Mouse (Mus musculus) brain, adult 2 months (tissue): ENCODE measurements at regions not wholly inside any gene's neighbourhood (a gene's known extent, or its start where the extent isn't known, plus 50 kb on each side); places are given as distances from the start of the nearest gene placed in this dataset.

Experiments used
- DNase-seq: peaks from one replicate; pipeline ENCODE4 v3.0.0; 2011; ENCODE audit warnings: low read depth, low spot score

GRCm38 (mm10) chr13:58495390-58496073 is 92.4 kb upstream of the Hnrnpk start:
- DNase-seq = no peak

- DNase-seq = no peak
These were observed 91.6 kb upstream of the Hnrnpk start for GRCm38 (mm10) chr13:58494726-58495125.

DNA sequence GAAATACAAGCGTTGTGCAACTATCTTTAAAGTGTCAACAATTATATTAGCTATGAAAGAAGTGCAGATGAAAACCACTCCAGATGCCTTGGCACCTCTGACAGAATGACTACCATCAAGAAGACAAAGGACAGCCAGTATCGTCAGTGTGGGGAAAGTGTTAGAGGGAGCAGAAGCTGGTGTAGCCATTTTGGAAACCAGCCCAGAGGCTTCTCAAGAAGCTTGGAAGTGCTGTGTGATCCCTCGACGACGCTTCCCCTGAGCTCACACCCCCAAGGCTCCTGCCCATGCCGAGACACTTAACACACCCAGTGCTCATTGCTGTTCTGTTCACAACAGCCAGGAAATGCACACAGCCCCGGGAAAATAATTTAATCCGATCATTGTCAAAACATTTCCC is 87.7 kb upstream of the Hnrnpk start:
- no peak for DNase-seq

DNA sequence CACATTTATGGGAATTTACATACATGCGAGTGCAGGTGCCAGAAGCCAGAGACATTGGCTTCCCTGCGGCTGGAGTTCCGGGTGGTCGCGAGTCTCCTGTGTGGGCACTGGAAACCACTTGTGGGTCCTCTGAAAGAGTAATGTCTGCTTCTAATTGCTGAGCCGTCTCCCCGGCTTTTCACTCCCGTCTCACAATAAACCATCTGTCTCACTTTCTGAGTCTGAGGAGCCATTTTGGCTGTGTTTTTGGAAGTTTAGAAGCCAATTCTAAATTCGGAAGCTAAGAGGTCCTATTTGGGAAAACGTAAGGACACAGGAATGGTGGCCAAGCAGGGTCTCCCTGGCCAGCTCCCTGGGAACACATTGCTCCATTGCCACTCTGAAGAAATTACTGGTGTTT is 81.9 kb upstream of the Hnrnpk start:
- DNase-seq = no peak

- DNase-seq = no peak
These were observed 79.6 kb upstream of the Hnrnpk start for GRCm38 (mm10) chr13:58482701-58483100.

- DNase-seq = no peak
These were observed 77.9 kb upstream of the Hnrnpk start for GRCm38 (mm10) chr13:58480928-58481598.

GRCm38 (mm10) chr13:58480388-58480927 is 77.3 kb upstream of the Hnrnpk start:
- DNase-seq = no peak

GRCm38 (mm10) chr13:58478438-58478837 is 75.3 kb upstream of the Hnrnpk start:
- DNase-seq = no peak

DNA sequence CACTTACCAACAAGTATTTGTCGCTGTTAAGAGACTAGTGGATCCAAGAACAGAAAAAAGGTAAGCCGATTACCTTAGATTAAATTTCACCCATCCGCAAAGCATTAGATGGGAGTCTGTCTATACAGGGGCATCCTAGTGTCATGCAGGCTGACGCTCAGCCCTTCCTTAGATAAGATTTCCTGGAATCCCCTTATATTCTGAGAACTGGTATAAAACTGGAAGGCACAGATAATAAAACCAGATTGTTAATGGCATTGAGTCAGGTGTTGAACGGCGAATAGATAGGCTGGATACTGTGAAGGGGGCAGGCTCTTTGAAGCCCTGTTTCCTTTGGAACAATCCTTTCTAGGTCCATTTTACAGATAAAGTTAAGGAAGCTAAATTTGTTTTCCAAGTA is 74.1 kb upstream of the Hnrnpk start:
- DNase-seq = no peak

DNA sequence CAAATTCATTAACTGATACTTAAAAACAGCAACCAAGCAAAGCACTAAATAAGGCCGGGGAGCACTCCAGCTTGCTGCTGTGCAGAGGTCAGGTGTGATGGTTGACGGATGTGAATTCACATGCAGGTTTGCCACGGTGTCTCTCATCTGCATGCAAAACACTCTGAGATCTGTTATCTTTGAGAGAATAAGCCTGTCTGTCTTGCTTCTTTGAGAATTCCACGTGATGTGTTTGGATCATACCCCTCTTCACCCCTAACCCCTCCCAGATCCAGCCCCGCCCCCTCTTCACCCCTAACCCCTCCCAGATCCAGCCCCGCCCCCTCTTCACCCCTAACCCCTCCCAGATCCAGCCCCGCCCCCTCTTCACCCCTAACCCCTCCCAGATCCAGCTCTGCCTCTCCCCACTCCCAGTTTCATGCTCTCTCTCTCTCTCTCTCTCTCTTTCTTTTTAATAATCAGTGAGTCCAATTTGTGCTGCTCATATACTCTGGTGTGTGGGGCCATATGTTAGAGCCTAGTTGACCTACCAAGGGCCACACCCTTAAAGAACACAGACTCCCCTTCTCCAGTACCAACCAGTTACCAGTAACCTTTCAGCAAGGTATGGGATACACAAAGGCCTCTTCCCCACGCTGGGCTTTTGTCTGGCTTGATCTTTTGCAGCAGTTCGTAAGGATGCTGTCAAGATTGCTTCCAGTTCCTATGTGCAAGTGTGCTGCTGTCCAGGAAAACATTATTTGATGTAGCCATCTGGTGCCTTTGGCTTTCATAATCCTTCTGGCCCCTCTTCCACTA is 73.1 kb upstream of the Hnrnpk start:
- DNase-seq = no peak

DNA sequence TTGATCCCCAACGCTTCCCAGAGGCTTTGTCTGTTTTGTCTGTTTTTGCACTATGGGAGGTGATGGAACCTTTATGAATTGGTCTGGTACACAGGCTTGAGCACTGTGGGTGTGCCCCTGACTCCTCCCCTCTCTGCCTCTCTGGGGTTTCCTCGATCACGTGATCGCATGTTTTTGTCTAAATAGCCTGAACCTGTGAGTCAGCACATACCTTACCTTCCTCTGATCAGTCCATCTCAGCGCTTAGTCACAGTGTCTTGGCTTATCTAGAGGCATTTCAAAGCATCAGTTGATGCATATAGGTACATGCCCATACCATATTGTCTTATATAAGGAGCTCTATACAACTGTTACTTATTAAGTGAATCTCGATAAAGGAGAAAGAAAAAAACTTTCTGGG is 72.4 kb upstream of the Hnrnpk start:
- DNase-seq = no peak

- DNase-seq = no peak
These were observed 69.3 kb upstream of the Hnrnpk start for GRCm38 (mm10) chr13:58472455-58472854.

GRCm38 (mm10) chr13:58471704-58472103 is 68.6 kb upstream of the Hnrnpk start:
- no peak for DNase-seq

DNA sequence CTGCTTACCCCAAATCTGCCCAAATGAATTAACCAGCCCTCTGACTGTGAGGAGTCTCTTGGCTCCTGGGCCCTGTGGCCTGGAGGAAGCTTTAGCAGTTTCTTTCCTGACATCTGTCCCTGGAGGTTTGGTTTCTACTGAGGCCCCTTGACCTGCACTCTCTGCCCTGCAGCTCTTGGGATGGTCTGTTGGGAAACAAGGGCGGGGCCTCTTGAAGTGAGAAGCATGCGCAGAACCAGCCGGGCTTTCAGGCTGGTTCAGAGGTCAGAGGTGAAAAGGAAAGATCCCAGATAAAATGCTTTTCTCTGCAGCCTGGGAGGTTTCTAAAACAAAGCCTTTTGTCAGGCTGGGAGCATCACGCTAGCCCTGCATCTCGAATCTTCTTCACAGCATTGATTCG is 66.6 kb upstream of the Hnrnpk start:
- DNase-seq = no peak

DNA sequence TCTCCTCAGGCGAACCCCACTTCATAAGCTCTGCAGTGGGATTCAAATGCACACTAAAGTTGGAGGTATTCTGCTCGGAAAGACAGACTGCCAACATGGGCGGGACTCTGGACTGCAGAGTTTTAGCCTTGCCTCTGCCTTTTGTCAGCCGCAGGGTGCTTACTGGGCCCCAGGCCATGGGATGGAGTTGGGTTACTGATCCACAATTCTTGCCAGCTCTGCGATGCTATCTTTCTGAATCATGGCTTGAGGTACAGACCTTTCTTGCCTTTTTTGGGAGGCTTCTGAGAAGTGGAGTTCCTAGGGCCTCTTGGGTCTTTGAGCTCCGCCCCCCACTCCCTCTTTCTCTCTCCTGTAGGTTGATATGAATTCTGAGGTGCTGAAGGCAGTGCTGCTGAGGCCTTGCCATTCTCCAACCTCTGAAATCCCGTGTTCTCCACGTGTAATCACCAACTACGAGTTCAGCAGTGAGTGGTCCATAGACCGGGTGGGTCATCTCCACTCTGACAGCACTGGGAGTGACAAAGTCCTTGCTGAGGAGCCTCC is 64.0 kb upstream of the Hnrnpk start:
- no peak for DNase-seq

DNA sequence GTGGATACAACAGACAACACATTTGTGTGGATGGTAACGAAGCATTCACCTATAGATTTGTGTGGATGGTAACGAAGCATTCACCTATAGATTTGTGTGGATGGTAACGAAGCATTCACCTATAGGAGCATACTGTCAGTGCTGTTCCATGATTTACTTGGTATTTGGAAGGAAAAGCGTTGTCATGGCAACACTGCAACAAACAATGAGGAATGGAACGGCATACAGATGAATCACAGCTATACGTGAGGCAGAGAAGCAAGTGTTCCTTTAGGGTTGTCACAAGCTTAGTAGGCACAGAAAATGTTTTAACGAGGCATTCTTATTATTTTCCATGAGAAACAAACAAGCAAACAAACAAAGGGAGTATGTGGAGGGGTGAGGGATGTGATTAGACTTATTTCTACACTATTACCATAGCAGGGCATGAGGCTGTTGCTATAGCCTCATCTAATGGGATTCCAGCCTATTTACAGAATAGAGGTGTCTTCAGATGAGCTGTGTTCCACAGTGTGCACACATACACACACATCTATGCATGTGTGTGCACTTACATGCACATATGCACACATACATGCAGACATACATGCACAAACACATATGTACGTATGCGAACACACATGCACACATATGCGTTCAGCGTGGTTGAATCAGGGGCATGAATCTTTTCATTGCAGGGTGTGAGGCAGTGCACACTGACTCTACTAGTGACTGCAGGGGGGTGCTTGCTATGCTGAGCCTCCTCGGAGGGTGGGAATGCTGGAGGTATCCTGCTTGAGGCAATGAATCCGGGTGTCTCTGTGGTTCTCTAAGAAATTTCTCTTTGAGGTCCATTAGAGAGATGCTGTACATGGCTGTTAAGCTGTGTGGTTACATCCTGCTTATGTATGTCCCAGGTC is 62.3 kb upstream of the Hnrnpk start:
- peak; percentile 75 for DNase-seq
